Mouse (Mus musculus): ENCODE data around the gene Ice1. TPM values are rescaled to one million over a fixed set of nuclear protein-coding genes. Genes with fewer than 3 reads are reported as not detected.

The Ice1 gene
- 70.9 TPM for total RNA-seq (2023)

GRCm38 (mm10) chr13:70637282-70637661, at the start of gene Ice1:
Gene Ice1, minus strand, starts transcription at chr13:70637634.

Other genes starting within 250 kb of the Ice1 start
- gene Adamts16, start 204.2 kb upstream of the Ice1 start, total RNA-seq (2023): not detected